Mouse (Mus musculus): ENCODE data around the gene Gdpgp1. TPM values are rescaled to one million over a fixed set of nuclear protein-coding genes. Genes with fewer than 3 reads are reported as not detected.

Gdpgp1 gene
- total RNA-seq, 2 experiments from 2014 or later: 6.3 to 6.4 TPM

- peak in 1 of 2 experiments; percentile 33 for DNase-seq (ENCODE audit: low spot score in 2 of 2)
Measured at GRCm38 (mm10) chr7:80269751-80270255, 37.1 kb downstream of the Gdpgp1 start.

GRCm38 (mm10) chr7:80273456-80273855 lies 40.8 kb downstream of the Gdpgp1 start:
- DNase-seq (ENCODE audit: low spot score in 2 of 2): no peak

GRCm38 (mm10) chr7:80276374-80276773 lies 43.7 kb downstream of the Gdpgp1 start:
- DNase-seq (ENCODE audit: low spot score in 2 of 2): no peak

- no peak for DNase-seq (ENCODE audit: low spot score in 2 of 2)
Measured at GRCm38 (mm10) chr7:80280032-80280431, 47.4 kb downstream of the Gdpgp1 start.

GRCm38 (mm10) chr7:80280998-80281397 lies 48.3 kb downstream of the Gdpgp1 start:
- no peak for DNase-seq (ENCODE audit: low spot score in 2 of 2)

GRCm38 (mm10) chr7:80281646-80282045 lies 49.0 kb downstream of the Gdpgp1 start:
- DNase-seq (ENCODE audit: low spot score in 2 of 2): no peak

GRCm38 (mm10) chr7:80283226-80283918 lies 50.7 kb downstream of the Gdpgp1 start:
- DNase-seq (ENCODE audit: low spot score in 2 of 2): no peak

GRCm38 (mm10) chr7:80284391-80284790 lies 51.7 kb downstream of the Gdpgp1 start:
- DNase-seq (ENCODE audit: low spot score in 2 of 2): no peak

- DNase-seq (ENCODE audit: low spot score in 2 of 2): no peak
Measured at GRCm38 (mm10) chr7:80285725-80286124, 53.1 kb downstream of the Gdpgp1 start.

GRCm38 (mm10) chr7:80287736-80288135 lies 55.1 kb downstream of the Gdpgp1 start:
- no peak for DNase-seq (ENCODE audit: low spot score in 2 of 2)

Other genes with a start within 250 kb of the Gdpgp1 start
- gene Zfp710, start 208.1 kb upstream of the Gdpgp1 start, total RNA-seq (2021): 10 to 100 TPM; 17.5 to 18.0 TPM
- 10 to 100 TPM; 70.9 to 75.8 TPM for gene Idh2, start 117.5 kb upstream of the Gdpgp1 start, total RNA-seq (2021)
- 10 to 100 TPM; 25.2 to 25.7 TPM for gene Sema4b, start 46.0 kb upstream of the Gdpgp1 start, total RNA-seq (2021)
- gene Cib1, start 52 bp upstream of the Gdpgp1 start, total RNA-seq (2021): 10 to 100 TPM; 28.1 to 28.8 TPM
- 1 to 10 TPM in 1 of 2 experiments, under 1 TPM in 1; 0.95 to 1.6 TPM for gene Ttll13, start 13.5 kb downstream of the Gdpgp1 start, total RNA-seq (2021)
- 10 to 100 TPM; 38.9 to 39.3 TPM for gene Ngrn, start 28.4 kb downstream of the Gdpgp1 start, total RNA-seq (2021)
- gene Vps33b, start 36.8 kb downstream of the Gdpgp1 start, total RNA-seq (2021): 10 to 100 TPM; 21.4 TPM
- gene Prc1, start 61.6 kb downstream of the Gdpgp1 start, total RNA-seq (2021): 1 to 10 TPM; 2.4 to 4.9 TPM
- gene Rccd1, start 91.6 kb downstream of the Gdpgp1 start, total RNA-seq (2021): 10 to 100 TPM; 14.5 to 15.4 TPM
- gene Unc45a, start 108.1 kb downstream of the Gdpgp1 start, total RNA-seq (2021): 10 to 100 TPM; 40.6 to 47.9 TPM
- 10 to 100 TPM; 45.8 to 46.3 TPM for gene Hddc3, start 110.2 kb downstream of the Gdpgp1 start, total RNA-seq (2021)
- gene Man2a2, start 138.5 kb downstream of the Gdpgp1 start, total RNA-seq (2021): 100 to 1,000 TPM; 124 to 139 TPM
- 1 to 10 TPM; 5.6 to 9.9 TPM for gene Fes, start 155.1 kb downstream of the Gdpgp1 start, total RNA-seq (2021)
- 10 to 100 TPM; 48.7 to 50.3 TPM for gene Furin, start 172.6 kb downstream of the Gdpgp1 start, total RNA-seq (2021)

Measured in layer of hippocampus, postnatal 14 days (tissue).